Mouse (Mus musculus) megakaryocyte, embryonic 14.5 days (primary cell): Measurements from ENCODE around the gene Hepacam. TPM values are rescaled to one million over a fixed set of nuclear protein-coding genes. Genes with fewer than 3 reads are reported as not detected.

Experiments used
- H3K27me3 ChIP-seq: replicated peaks from 2 replicates; pipeline ENCODE3; 2012; ENCODE audit warnings: inconsistent platforms
- H3K36me3 ChIP-seq: replicated peaks from 2 replicates; pipeline ENCODE3; 2012; ENCODE audit warnings: low read length, inconsistent platforms, mixed read lengths
- H3K4me1 ChIP-seq: 2 replicates; pipeline ENCODE4 v1.6.1; 2012; ENCODE audit warnings: inconsistent platforms
- H3K4me3 ChIP-seq: replicated peaks from 2 replicates; pipeline ENCODE3; 2012; ENCODE audit warnings: moderate library complexity, mild to moderate bottlenecking, inconsistent platforms
- H3K9me3 ChIP-seq: 2 replicates; pipeline ENCODE4 v1.6.1; 2012; ENCODE audit warnings: inconsistent platforms
- FLI1 ChIP-seq: IDR thresholded peaks from 2 replicates; pipeline ENCODE4 v1.6.1; 2012; ENCODE audit warnings: low read length, inconsistent platforms, mixed read lengths
- GATA1 ChIP-seq: IDR thresholded peaks from 3 replicates; pipeline ENCODE4 v1.6.1; 2012; ENCODE audit warnings: mixed read lengths, low read length, inconsistent platforms, borderline replicate concordance
- polyA plus RNA-seq: library from polyadenylated mRNA; stranded (reverse); fragments of >175 nt; gene quantifications from 2 replicates; pipeline ENCODE4 v1.2.3, GENCODE M21; 2012; ENCODE audit warnings: low replicate concordance; ENCODE audit not compliant: insufficient read depth

The Hepacam gene
- polyA plus RNA-seq, 1 experiment: not detected

DNA sequence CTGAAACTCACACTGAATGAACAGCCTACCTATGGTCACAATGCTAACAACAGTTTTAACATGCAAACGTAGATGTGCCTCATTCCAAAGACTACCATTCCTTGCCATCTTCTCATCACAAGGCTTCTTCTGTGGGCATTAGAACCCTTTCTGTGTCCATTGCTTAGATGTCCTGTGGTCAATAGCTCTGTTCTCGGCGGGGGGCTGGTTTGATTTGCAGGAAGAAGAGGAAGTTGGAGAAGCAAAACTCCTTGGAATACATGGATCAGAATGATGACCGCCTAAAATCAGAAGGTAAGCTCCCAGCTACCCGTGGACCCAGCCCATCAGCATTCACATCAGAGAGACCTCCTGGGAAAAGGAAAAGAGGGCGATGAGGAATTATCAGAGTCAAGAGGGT, 16.0 kb downstream of the Hepacam start:
- no peaks in the 10 kb centered on the region for H3K36me3 ChIP-seq
- H3K4me1 ChIP-seq: peaks cover 12% of the 10 kb centered on the region
- TF ChIP-seq FLI1 (no peak), GATA1 (no peak)
- H3K27me3 ChIP-seq: peaks cover 65% of the 10 kb centered on the region
- H3K9me3 ChIP-seq: no peaks in the 10 kb centered on the region
- H3K4me3 ChIP-seq: no peak overlapping the region

DNA sequence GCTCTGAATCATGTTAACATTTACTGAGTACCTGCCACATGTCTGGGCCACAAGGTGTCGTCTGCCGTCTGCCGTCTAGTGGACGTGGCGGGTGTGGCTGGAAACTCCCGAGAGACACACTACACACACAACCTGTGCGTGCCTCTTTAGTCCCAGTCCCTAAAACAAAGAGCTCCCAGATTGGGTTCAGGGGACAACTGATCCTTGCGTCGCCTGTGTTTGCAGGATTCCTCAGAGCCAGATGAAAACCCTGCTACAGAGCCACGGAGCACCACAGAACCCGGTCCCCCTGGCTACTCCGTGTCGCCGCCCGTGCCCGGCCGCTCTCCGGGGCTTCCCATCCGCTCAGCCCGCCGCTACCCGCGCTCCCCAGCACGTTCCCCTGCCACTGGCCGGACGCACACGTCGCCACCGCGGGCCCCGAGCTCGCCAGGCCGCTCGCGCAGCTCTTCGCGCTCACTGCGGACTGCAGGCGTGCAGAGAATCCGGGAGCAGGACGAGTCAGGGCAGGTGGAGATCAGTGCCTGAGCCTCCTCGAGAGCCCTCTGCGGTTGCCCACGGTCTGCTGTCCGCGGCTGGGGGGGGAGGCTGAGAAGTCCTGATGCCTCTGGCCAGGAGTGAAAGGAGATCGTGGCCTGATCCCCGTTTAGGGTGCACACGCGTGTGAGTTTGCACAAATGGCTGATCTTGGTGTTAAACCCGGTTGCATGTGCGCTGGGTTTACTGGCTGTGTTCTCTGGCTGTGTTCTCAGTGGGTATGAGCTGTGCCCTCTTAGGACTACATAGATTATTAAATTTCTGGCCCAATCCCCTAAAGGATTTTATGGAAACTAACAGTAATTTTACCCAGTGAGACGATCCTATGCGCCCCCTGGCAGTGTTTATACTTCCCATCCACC, 17.4 kb downstream of the Hepacam start:
- H3K27me3 ChIP-seq: peaks cover 62% of the 10 kb centered on the region
- no peak for TF ChIP-seq GATA1
- TF ChIP-seq FLI1: no peak
- H3K4me3 ChIP-seq: peak overlapping the region; percentile 90

DNA sequence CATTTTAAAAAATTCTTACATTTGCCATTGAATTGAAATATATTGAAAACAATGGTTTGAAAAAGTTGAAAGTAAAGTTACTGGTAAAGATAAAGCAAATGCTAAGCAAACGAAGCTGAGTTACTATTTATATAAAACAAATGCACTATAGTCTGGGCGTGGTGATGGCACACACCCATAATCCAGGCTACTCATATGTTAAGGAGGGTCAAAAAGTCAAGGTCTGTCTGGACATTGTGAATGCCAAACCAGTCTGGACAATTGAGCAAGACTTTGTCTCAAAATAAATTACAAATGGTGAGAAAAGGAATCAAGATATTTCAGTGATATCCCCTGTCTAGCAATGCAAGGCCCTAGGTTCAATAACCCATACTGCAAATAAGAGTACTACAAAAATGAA, 23.7 kb downstream of the Hepacam start:
- no peak for TF ChIP-seq FLI1
- no peak for TF ChIP-seq GATA1
- H3K9me3 ChIP-seq: no peaks in the 10 kb centered on the region
- no peaks in the 10 kb centered on the region for H3K36me3 ChIP-seq
- H3K4me1 ChIP-seq: no peaks in the 10 kb centered on the region
- no peak overlapping the region for H3K4me3 ChIP-seq
- peaks cover 12% of the 10 kb centered on the region for H3K27me3 ChIP-seq

More for the DNA sequence above, 17.4 kb downstream of the Hepacam start:
- Histone ChIP-seq H3K4me1 (peaks cover 12% of the 10 kb centered on the region), H3K36me3 (no peaks in the 10 kb centered on the region), H3K9me3 (no peaks in the 10 kb centered on the region)

DNA sequence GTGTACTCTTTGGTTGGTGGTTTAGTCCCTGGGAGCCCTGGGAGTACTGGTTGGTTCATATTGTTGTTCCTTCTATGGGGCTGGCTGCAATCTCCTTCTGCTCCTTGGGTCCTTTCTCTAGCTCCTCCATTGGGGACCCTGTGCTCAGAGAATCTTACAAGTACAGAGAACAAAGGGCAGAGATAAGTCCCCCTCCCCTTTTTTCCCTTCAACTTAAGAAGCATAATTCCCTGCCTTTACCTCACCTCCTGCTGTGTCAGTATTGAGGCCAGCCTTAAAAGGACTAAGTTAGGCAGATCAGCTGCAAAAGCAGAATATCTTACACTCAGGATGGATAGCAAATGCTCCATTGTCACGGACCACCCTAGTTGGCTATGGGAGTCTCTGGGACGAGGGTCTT, 24.9 kb downstream of the Hepacam start:
- TF ChIP-seq FLI1 (no peak), GATA1 (no peak)
- H3K4me1 ChIP-seq: no peaks in the 10 kb centered on the region
- no peaks in the 10 kb centered on the region for H3K9me3 ChIP-seq
- no peaks in the 10 kb centered on the region for H3K36me3 ChIP-seq
- peaks cover 8% of the 10 kb centered on the region for H3K27me3 ChIP-seq
- no peak overlapping the region for H3K4me3 ChIP-seq

DNA sequence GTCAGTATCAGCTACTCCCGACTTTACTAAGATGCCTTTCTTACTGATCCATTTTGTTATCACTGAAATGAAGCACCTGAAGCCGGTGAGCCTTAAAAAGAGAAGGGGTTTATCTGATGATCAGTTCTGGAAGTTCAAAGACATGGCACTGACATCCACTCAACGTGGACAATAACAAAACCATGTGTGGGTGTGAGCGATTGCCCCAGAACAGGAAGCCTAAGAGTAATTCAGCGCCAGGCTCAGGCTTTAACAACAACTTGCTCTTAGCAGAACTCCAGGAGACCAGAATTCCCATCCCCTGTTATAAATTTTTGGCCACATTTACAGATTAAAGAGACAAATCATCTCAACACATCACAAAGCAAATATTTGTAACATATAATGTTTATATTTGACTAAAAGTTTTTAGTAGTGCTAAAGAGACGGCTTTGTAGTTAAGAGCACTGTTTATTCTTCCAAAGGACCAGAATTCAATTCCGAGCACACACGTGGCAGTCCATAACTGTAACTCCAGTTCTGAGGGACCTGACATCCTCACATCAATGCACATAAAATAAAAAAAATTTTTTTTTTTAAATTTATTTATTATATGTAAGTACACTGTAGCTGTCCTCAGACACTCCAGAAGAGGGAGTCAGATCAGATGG, 26.5 kb downstream of the Hepacam start:
- Histone ChIP-seq H3K36me3 (no peaks in the 10 kb centered on the region), H3K27me3 (peaks cover 9% of the 10 kb centered on the region)
- TF ChIP-seq GATA1 (no peak), FLI1 (no peak)

DNA sequence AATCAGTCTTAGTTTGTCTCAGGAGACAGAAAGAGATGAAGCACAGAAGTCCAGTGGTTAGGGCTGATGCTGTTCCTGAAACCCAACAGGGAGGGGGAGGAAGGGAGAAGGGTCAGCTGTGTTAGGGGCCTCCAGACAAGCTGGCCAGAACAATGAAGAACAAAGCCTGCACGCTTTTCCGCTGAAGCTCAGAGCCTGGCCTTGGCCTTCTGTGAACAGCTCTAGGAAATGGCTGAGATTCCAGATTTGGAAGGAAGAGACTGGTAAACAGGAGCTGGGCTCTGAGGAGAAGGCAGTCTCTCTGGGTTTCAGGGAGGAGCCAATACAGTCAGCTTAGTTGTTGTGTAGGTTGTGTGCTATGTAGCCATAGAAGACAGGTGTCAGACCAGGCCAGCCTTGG, 33.4 kb downstream of the Hepacam start:
- Histone ChIP-seq H3K27me3 (peaks cover 62% of the 10 kb centered on the region), H3K4me1 (peaks cover 21% of the 10 kb centered on the region), H3K36me3 (no peaks in the 10 kb centered on the region), H3K9me3 (no peaks in the 10 kb centered on the region), H3K4me3 (no peak overlapping the region)
- TF ChIP-seq GATA1: no peak
- no peak for TF ChIP-seq FLI1

More for the DNA sequence above, 26.5 kb downstream of the Hepacam start:
- Histone ChIP-seq H3K4me3 (no peak overlapping the region), H3K4me1 (no peaks in the 10 kb centered on the region), H3K9me3 (no peaks in the 10 kb centered on the region)

DNA sequence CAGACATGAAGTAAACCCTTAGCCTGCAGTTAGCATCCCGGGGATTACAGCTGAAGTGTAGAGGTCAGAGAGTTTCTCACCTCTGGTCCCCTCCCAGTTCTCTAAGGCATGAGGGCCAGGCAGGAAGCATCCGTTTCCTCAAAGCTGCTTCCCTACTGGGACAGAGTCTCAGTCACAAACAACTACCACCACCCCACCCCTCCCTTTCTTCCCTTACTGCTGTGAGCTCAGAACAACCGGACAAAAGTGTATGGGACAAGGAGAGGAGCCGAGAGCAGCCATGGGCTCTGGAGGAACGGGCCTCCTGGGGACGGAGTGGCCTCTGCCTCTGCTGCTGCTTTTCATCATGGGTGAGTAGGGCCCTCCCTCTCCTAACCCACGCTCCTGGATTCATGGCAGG, 34.7 kb downstream of the Hepacam start, which contains the start of gene Robo4:
Robo4 (plus strand) TSS at position 96 of the 400 bp plus-strand sequence.
- TF ChIP-seq GATA1 (no peak), FLI1 (no peak)
- Histone ChIP-seq H3K36me3 (no peaks in the 10 kb centered on the region), H3K27me3 (peaks cover 64% of the 10 kb centered on the region), H3K4me3 (no peak within 1 kb of the TSS), H3K4me1 (peaks cover 21% of the 10 kb centered on the region), H3K9me3 (no peaks in the 10 kb centered on the region)

DNA sequence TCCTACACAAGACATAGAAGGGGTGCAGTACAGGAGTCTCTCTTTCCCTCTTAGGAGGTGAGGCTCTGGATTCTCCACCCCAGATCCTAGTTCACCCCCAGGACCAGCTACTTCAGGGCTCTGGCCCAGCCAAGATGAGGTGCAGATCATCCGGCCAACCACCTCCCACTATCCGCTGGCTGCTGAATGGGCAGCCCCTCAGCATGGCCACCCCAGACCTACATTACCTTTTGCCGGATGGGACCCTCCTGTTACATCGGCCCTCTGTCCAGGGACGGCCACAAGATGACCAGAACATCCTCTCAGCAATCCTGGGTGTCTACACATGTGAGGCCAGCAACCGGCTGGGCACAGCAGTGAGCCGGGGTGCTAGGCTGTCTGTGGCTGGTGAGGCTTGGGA, 35.4 kb downstream of the Hepacam start:
- no peak overlapping the region for H3K4me3 ChIP-seq
- peaks cover 60% of the 10 kb centered on the region for H3K27me3 ChIP-seq
- H3K9me3 ChIP-seq: no peaks in the 10 kb centered on the region
- no peaks in the 10 kb centered on the region for H3K36me3 ChIP-seq
- TF ChIP-seq GATA1: no peak
- TF ChIP-seq FLI1: no peak
- H3K4me1 ChIP-seq: peaks cover 21% of the 10 kb centered on the region

DNA sequence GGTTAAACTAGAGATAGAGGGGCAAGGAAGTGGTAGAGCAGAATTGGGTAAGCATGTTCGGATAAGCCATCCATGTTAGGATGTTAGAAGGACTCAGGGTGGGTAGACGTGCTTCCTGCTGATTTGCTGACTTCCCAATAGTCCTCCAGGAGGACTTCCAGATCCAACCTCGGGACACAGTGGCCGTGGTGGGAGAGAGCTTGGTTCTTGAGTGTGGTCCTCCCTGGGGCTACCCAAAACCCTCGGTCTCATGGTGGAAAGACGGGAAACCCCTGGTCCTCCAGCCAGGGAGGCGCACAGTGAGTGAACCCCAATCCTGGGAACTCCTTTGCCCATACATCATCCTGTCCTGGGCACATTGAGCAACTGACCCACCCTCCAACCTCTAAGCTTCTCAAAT, 35.9 kb downstream of the Hepacam start:
- H3K4me3 ChIP-seq: no peak overlapping the region
- H3K36me3 ChIP-seq: no peaks in the 10 kb centered on the region
- TF ChIP-seq GATA1: no peak
- no peak for TF ChIP-seq FLI1
- H3K4me1 ChIP-seq: peaks cover 21% of the 10 kb centered on the region
- H3K27me3 ChIP-seq: peaks cover 61% of the 10 kb centered on the region
- no peaks in the 10 kb centered on the region for H3K9me3 ChIP-seq

DNA sequence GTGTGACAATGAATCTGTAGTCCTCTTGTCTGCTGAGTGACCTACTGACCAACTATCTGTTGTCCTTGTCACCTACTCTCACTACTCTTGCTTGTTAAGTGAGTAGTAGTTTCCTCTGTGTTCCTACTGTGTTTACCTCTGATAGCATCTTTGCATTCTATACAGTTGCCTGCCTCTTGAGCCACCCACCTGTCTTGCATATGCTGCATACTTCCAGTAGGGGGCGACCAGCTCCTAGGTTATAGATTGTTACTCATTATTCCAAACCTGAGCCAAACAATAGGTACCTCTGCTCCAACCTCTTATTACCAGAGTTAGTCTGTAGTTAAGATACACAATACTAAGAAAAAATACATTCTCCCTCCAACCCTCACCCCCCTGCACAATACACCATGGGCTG, 39.2 kb downstream of the Hepacam start:
- Histone ChIP-seq H3K4me1 (peaks cover 24% of the 10 kb centered on the region), H3K36me3 (no peaks in the 10 kb centered on the region), H3K27me3 (peaks cover 74% of the 10 kb centered on the region), H3K4me3 (no peak overlapping the region), H3K9me3 (no peaks in the 10 kb centered on the region)
- TF ChIP-seq FLI1 (no peak), GATA1 (no peak)
